Mouse (Mus musculus) limb, embryonic 15.5 days (tissue): ENCODE data around the gene Olfr283. TPM values are rescaled to one million over a fixed set of nuclear protein-coding genes. Genes with fewer than 3 reads are reported as not detected.

Source experiments
- ATAC-seq: fragments of 200-750 bp; cut with Nextera tagmentation; 2 replicates; pipeline ENCODE4 v1.8.0; 2017; ENCODE audit warnings: low read depth, moderate TSS enrichment; ENCODE audit not compliant: insufficient number of reproducible peaks, low FRiP score, low TSS enrichment
- H3K27ac ChIP-seq: fragments of 300-500 bp; sonication (generic); 2 replicates; pipeline ENCODE4 v1.5.1; 2015; ENCODE audit warnings: moderate library complexity, mild to moderate bottlenecking, inconsistent platforms
- H3K27me3 ChIP-seq: fragments of 300-500 bp; sonication (generic); 2 replicates; pipeline ENCODE4 v1.6.1; 2015; ENCODE audit warnings: inconsistent platforms
- H3K36me3 ChIP-seq: fragments of 300-500 bp; sonication (generic); 2 replicates; pipeline ENCODE4 v1.6.1; 2015; ENCODE audit warnings: inconsistent platforms
- H3K4me1 ChIP-seq: fragments of 300-500 bp; sonication (generic); 2 replicates; pipeline ENCODE4 v1.6.1; 2015; ENCODE audit warnings: inconsistent platforms
- H3K4me2 ChIP-seq: fragments of 300-500 bp; sonication (generic); 2 replicates; pipeline ENCODE4 v1.6.1; 2015; ENCODE audit warnings: mild to moderate bottlenecking, inconsistent platforms
- H3K4me3 ChIP-seq: fragments of 300-500 bp; sonication (generic); 2 replicates; pipeline ENCODE4 v1.5.1; 2015; ENCODE audit warnings: mild to moderate bottlenecking, inconsistent platforms
- H3K9ac ChIP-seq: fragments of 300-500 bp; sonication (generic); 2 replicates; pipeline ENCODE4 v1.6.1; 2015; ENCODE audit warnings: inconsistent platforms
- H3K9me3 ChIP-seq: fragments of 300-500 bp; sonication (generic); 2 replicates; pipeline ENCODE4 v1.6.1; 2016; ENCODE audit warnings: inconsistent platforms
- WGBS: fragments of 180-500 bp; shearing (Covaris S2); methylation state at CpG from one replicate; pipeline ENCODE4 v1.1.7; 2015; 5-methylcytosine and 5-hydroxymethylcytosine counted together
- polyA plus RNA-seq: library from polyadenylated mRNA; unstranded; fragments of >200 nt; fragmentation: Nextera tagmentation; extraction: Ambion mirVana; gene quantifications from 2 replicates; pipeline ENCODE4 v1.2.1, GENCODE M21; 2015

Gene Olfr283
- polyA plus RNA-seq, 1 experiment from 2014 or later = not detected

DNA sequence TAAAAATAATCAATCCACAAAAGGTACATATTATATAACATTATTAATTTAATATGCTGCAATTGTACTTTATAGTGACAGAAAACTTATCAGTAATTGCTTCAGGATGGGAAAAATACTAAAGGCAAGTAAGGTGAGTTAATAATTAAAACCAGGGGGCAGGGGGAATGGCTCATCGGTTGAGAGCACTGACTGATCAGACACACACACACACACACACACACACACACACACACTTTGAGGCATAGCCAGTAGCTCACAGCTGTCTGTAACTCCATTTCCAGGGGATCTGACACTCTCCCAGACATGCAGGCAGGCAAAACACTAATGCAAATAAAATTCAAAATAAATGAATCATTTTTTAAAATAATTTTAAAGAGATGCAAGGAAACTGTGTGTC lies 16.4 kb upstream of the Olfr283 start:
- no peak overlapping the region for H3K4me3 ChIP-seq
- no peaks in the 10 kb centered on the region for H3K9me3 ChIP-seq
- 41% methylated on average over 1 of the region's 1 CpGs for WGBS
- no peak overlapping the region for H3K9ac ChIP-seq
- ATAC-seq = no peak
- H3K27ac ChIP-seq = no peak overlapping the region
- H3K4me1 ChIP-seq = no peaks in the 10 kb centered on the region
- H3K36me3 ChIP-seq = no peaks in the 10 kb centered on the region
- H3K4me2 ChIP-seq = no peak overlapping the region
- no peaks in the 10 kb centered on the region for H3K27me3 ChIP-seq

DNA sequence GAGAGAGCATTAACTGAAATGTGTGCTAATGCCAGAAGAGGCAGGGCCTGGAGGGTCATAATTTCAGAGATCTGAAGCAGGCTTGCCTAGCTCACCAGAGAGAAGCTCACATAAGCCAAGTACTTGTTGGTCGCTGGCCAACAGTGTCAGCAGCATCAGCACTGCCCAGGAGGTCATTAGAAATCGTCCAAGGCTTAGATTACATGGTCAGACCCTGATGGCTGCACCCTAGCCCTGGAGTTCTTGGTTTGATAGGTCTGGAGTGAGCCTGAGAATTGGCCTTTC lies 11.1 kb upstream of the Olfr283 start:
- H3K36me3 ChIP-seq = no peaks in the 10 kb centered on the region
- H3K4me1 ChIP-seq = no peaks in the 10 kb centered on the region
- H3K9me3 ChIP-seq = no peaks in the 10 kb centered on the region
- no peaks in the 10 kb centered on the region for H3K27me3 ChIP-seq
- H3K4me2 ChIP-seq = no peak overlapping the region
- ATAC-seq = no peak
- no peak overlapping the region for H3K4me3 ChIP-seq
- no peak overlapping the region for H3K9ac ChIP-seq
- 31% methylated on average over 2 of the region's 2 CpGs for WGBS
- H3K27ac ChIP-seq = no peak overlapping the region

DNA sequence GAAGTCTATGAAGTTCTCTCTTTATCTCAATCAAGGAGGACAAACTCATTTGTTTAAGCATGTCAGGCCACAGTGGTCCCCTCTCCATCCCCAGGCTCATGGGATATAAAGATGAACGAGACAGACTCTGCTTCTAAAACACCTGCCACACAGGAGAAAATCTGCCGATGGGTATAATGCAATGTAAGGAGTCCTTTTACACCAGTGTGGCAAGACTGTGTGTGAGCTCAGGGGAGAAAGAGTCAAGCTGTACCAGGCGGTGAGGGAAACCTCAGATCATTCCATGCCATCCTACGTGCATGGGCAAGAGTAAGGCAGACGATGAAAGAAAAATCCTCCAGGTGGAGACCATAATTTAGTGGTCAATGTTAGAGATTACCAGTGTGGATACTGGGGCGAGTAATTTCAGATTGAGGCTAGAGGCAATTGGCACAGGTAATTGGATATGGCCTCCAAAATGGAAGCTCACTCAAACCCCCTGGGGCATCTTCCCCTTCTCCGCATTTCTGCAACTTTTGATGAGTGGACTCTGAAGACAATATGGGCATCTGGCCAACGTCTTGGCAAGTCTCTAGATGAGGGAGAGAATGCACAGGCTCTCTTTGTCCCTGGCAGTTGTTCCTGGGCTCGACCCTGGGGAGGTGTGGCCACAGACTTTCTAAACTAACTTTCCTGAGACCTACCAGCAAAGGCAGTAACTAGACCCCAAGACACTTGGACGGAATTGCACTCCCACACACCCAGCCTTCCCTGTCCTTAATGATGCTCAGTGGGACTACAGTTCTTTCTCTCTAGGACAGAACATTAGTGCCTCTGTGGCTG lies 10.5 kb upstream of the Olfr283 start:
- no peak overlapping the region for H3K27ac ChIP-seq
- H3K27me3 ChIP-seq = no peaks in the 10 kb centered on the region
- H3K9ac ChIP-seq = no peak overlapping the region
- no peaks in the 10 kb centered on the region for H3K36me3 ChIP-seq
- H3K4me2 ChIP-seq = no peak overlapping the region
- no peak overlapping the region for H3K4me3 ChIP-seq
- H3K4me1 ChIP-seq = no peaks in the 10 kb centered on the region
- 59% methylated on average over 10 of the region's 10 CpGs for WGBS
- ATAC-seq = no peak
- no peaks in the 10 kb centered on the region for H3K9me3 ChIP-seq

DNA sequence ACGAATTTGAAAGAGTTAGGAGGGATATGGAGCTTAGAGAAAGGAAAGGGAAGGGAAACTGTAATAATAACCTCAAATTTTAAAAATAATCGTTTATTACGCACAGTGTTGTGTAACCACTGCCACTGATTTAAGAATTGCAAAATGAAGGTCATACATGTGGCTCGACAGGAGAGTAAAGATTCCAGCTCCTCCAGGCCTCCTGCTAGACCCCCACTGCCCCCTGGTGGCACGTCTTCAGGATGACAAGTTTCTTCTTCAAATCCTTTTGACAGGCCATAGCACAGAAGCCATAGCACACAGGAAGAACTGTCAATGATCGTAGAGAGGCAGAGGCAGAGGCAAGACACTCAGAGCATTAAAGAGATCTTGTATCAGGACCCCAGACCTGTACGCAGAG lies 9.1 kb upstream of the Olfr283 start:
- H3K4me1 ChIP-seq = no peaks in the 10 kb centered on the region

DNA sequence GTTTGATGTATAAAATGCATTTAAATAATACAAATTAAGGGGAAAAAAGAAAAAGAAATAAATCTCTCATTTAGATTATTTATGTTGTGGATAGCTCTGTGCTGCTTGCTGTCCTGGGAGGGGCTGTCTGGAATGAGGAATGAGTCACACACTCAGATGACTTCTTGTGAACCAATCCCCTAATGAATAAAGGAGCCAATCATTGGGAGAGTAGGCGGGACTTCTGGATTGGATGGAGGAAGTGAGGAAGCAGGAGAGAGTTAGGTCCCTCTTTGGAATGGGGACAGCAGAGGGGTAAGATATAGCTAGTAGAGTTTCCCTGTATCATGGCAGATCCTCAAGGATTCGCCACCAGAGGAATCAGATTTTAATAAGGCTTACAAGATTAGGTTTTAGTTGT lies 6.9 kb upstream of the Olfr283 start:
- Histone ChIP-seq H3K27me3 (no peaks in the 10 kb centered on the region), H3K4me2 (no peak overlapping the region), H3K9ac (no peak overlapping the region), H3K4me3 (no peak overlapping the region), H3K27ac (no peak overlapping the region), H3K4me1 (no peaks in the 10 kb centered on the region), H3K36me3 (no peaks in the 10 kb centered on the region), H3K9me3 (no peaks in the 10 kb centered on the region)
- WGBS = 82% methylated on average over 2 of the region's 2 CpGs
- no peak for ATAC-seq

More for the DNA sequence above, 9.1 kb upstream of the Olfr283 start:
- Histone ChIP-seq H3K36me3 (no peaks in the 10 kb centered on the region), H3K27ac (no peak overlapping the region), H3K4me3 (no peak overlapping the region), H3K4me2 (no peak overlapping the region), H3K9ac (no peak overlapping the region), H3K9me3 (no peaks in the 10 kb centered on the region), H3K27me3 (no peaks in the 10 kb centered on the region)
- no peak for ATAC-seq
- WGBS = 28% methylated on average over 7 of the region's 7 CpGs

DNA sequence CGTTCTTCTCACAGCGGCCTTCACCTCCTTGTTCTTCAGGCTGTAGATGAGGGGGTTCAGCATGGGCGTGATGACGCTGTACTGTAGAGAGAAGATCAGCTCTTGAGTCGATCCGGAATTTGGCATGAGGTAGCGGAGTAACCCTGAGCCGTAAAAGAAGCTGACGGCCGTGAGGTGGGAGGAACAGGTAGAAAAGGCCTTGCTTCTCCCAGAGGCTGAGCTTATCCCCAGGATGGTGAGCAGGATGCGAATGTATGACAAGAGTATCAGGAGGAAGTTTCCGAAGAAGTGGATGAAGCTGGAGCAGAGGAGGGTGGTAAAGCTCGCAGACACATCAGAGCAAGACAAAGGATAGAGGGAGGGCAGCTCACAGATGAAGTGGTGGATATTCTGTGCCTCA lies 2.5 kb downstream of the Olfr283 start:
- Histone ChIP-seq H3K27ac (no peak overlapping the region), H3K9ac (no peak overlapping the region), H3K4me2 (no peak overlapping the region), H3K9me3 (no peaks in the 10 kb centered on the region), H3K27me3 (no peaks in the 10 kb centered on the region), H3K4me1 (no peaks in the 10 kb centered on the region), H3K4me3 (no peak overlapping the region), H3K36me3 (no peaks in the 10 kb centered on the region)
- 89% methylated on average over 13 of the region's 13 CpGs for WGBS
- ATAC-seq = no peak

DNA sequence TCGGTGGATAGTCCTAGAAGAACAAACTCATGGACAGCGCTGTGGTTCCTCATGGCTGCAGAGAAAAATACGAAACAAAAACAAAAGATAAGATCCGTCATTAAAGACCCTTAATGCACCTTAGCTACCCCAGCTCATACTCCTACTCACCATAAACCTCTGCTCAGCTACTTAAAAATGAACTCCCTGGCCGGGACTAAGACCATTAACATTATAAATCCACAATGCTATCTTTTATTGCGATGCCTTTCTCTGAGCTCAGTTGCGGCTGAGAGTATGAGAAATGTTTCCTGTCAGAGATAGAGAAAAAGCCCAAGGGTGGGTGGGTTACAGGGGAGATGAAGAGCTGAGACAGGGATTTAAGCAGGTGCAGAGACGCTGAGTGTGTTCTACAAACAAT lies 39.9 kb downstream of the Olfr283 start, which contains the start of gene Olfr284:
Gene Olfr284, minus strand, starts transcription at position 101 of the 400 bp plus-strand sequence.
- no peak for ATAC-seq
- Histone ChIP-seq H3K27ac (no peak within 1 kb of the TSS), H3K9ac (no peak within 1 kb of the TSS), H3K4me2 (no peak within 1 kb of the TSS), H3K36me3 (no peaks in the 10 kb centered on the region), H3K27me3 (no peaks in the 10 kb centered on the region), H3K4me1 (no peaks in the 10 kb centered on the region), H3K4me3 (no peak within 1 kb of the TSS), H3K9me3 (no peaks in the 10 kb centered on the region)
- WGBS = 80% methylated on average over 8 of the region's 8 CpGs

Other genes with a start within 250 kb of the Olfr283 start
- gene Asb8, start 215.3 kb downstream of the Olfr283 start, polyA plus RNA-seq = 46.7 and 56.3 TPM in 2 replicates
- 0.20 and 0.40 TPM in 2 replicates for gene Ccdc184, start 213.8 kb downstream of the Olfr283 start, polyA plus RNA-seq
- gene Olfr288, start 185.4 kb downstream of the Olfr283 start, polyA plus RNA-seq = not detected in 2 replicates
- gene Gm44579, start 160.0 kb downstream of the Olfr283 start, polyA plus RNA-seq = not detected in 2 replicates
- not detected in 2 replicates for gene Olfr287, start 159.9 kb downstream of the Olfr283 start, polyA plus RNA-seq
- not detected in 2 replicates for gene Olfr286, start 146.5 kb downstream of the Olfr283 start, polyA plus RNA-seq
- not detected in 2 replicates for gene H1fnt, start 123.7 kb downstream of the Olfr283 start, polyA plus RNA-seq
- 0.20 and 0.56 TPM in 2 replicates for gene Zfp641, start 84.8 kb downstream of the Olfr283 start, polyA plus RNA-seq
- not detected in 2 replicates for gene Olfr285, start 63.6 kb downstream of the Olfr283 start, polyA plus RNA-seq
- not detected in 2 replicates for gene Olfr284, start 40.0 kb downstream of the Olfr283 start, polyA plus RNA-seq
- gene Olfr282, start 50.3 kb upstream of the Olfr283 start, polyA plus RNA-seq = not detected in 2 replicates
- not detected in 2 replicates for gene Olfr281, start 71.6 kb upstream of the Olfr283 start, polyA plus RNA-seq
- not detected in 2 replicates for gene OR5BS1P, start 89.0 kb upstream of the Olfr283 start, polyA plus RNA-seq
- 0.20 TPM in 1 of 2 replicates, not detected in the other for gene Lalba, start 101.8 kb upstream of the Olfr283 start, polyA plus RNA-seq
- not detected in 2 replicates for gene Olfr279, start 111.5 kb upstream of the Olfr283 start, polyA plus RNA-seq
- 90.5 and 101 TPM in 2 replicates for gene Kansl2, start 153.3 kb upstream of the Olfr283 start, polyA plus RNA-seq
- 50.8 and 55.2 TPM in 2 replicates for gene Ccnt1, start 190.0 kb upstream of the Olfr283 start, polyA plus RNA-seq
- not detected in 2 replicates for gene 4930415O20Rik, start 190.1 kb upstream of the Olfr283 start, polyA plus RNA-seq
- gene Adcy6, start 229.1 kb upstream of the Olfr283 start, polyA plus RNA-seq = 15.1 and 15.8 TPM in 2 replicates
- 41.4 and 46.6 TPM in 2 replicates for gene Cacnb3, start 249.9 kb upstream of the Olfr283 start, polyA plus RNA-seq